Mouse (Mus musculus) forebrain, postnatal 0 days (tissue): ENCODE results near the gene Ranbp3. TPM values are rescaled to one million over a fixed set of nuclear protein-coding genes. Genes with fewer than 3 reads are reported as not detected.
A peak's percentile ranks its signal among the peaks of the same experiment; 100 is the strongest.

Experiments used
- ATAC-seq: fragments of 200-750 bp; cut with Nextera tagmentation; 2 replicates; pipeline ENCODE4 v1.8.0; 2017; ENCODE audit warnings: mild to moderate bottlenecking, moderate library complexity
- DNase-seq: peaks from one replicate; pipeline ENCODE4 v3.0.0-alpha.2; 2015
- H3K27ac ChIP-seq: fragments of 300-500 bp; sonication (generic); 2 replicates; pipeline ENCODE4 v1.5.1; 2014; ENCODE audit warnings: low read depth, mild to moderate bottlenecking, antibody characterized with exemption, low read length, moderate library complexity, mixed read lengths
- H3K27me3 ChIP-seq: fragments of 300-500 bp; sonication (generic); 2 replicates; pipeline ENCODE4 v1.6.1; 2014; ENCODE audit warnings: mild to moderate bottlenecking, low read length, mixed read lengths; ENCODE audit not compliant: insufficient read depth
- H3K36me3 ChIP-seq: fragments of 300-500 bp; sonication (generic); 2 replicates; pipeline ENCODE4 v1.6.1; 2014; ENCODE audit warnings: mild to moderate bottlenecking, moderate library complexity; ENCODE audit not compliant: insufficient read depth
- H3K4me1 ChIP-seq: fragments of 300-500 bp; sonication (generic); 2 replicates; pipeline ENCODE4 v1.6.1; 2014; ENCODE audit warnings: antibody characterized with exemption; ENCODE audit not compliant: insufficient read depth
- H3K4me2 ChIP-seq: fragments of 300-500 bp; sonication (generic); 2 replicates; pipeline ENCODE4 v1.6.1; 2014; ENCODE audit warnings: low read depth, mild to moderate bottlenecking, moderate library complexity
- H3K4me3 ChIP-seq: fragments of 300-500 bp; sonication (generic); 2 replicates; pipeline ENCODE4 v1.5.1; 2014; ENCODE audit warnings: low read depth, low read length, mixed read lengths
- H3K9ac ChIP-seq: fragments of 300-500 bp; sonication (generic); 2 replicates; pipeline ENCODE4 v1.6.1; 2014; ENCODE audit warnings: mild to moderate bottlenecking
- H3K9me3 ChIP-seq: fragments of 300-500 bp; sonication (generic); 2 replicates; pipeline ENCODE4 v1.6.1; 2016; ENCODE audit warnings: low read length
- CTCF ChIP-seq: sonication (generic); IDR thresholded peaks from 2 replicates; pipeline ENCODE4 v1.5.1; 2016; ENCODE audit warnings: antibody characterized with exemption, control low read depth, low read depth
- WGBS: fragments of 180-500 bp; shearing (Covaris S2); extraction: QIAGEN DNeasy Blood & Tissue Kit; methylation state at CpG from one replicate; pipeline ENCODE4 v1.1.7; 2014; 5-methylcytosine and 5-hydroxymethylcytosine counted together
- polyA plus RNA-seq: library from polyadenylated mRNA; unstranded; fragments of >200 nt; fragmentation: Nextera tagmentation; extraction: Ambion mirVana; gene quantifications from 2 replicates; pipeline ENCODE4 v1.2.1, GENCODE M21; 2015
- total RNA-seq: library from RNA; depleted of rRNA; stranded (reverse); fragments of >200 nt; gene quantifications from 2 replicates; pipeline ENCODE4 v1.2.3, GENCODE M21; 2014

Ranbp3 gene
- total and polyA plus RNA-seq, 2 experiments from 2014 or later, result 100 to 115 TPM

- DNase-seq, result no peak
- Histone ChIP-seq H3K36me3 (peaks cover 28% of the 10 kb centered on the region), H3K4me3 (no peak overlapping the region), H3K4me1 (peaks cover 18% of the 10 kb centered on the region), H3K9ac (peak overlapping the region; percentile 74; the same call in 1 of the 2 replicates), H3K9me3 (no peaks in the 10 kb centered on the region), H3K27ac (no peak overlapping the region), H3K4me2 (peak overlapping the region; percentile 68; the same call in 1 of the 2 replicates), H3K27me3 (no peaks in the 10 kb centered on the region)
- no peak for TF ChIP-seq CTCF
- no peak for ATAC-seq
- 69% methylated on average over 11 of the region's 11 CpGs for WGBS
Observed at GRCm38 (mm10) chr17:56715360-56715759, 42.3 kb downstream of the Ranbp3 start.

- Histone ChIP-seq H3K4me3 (peak overlapping the region; percentile 72), H3K4me2 (peak overlapping the region; percentile 68), H3K9ac (peak overlapping the region; percentile 74), H3K27ac (peak overlapping the region; percentile 87), H3K9me3 (no peaks in the 10 kb centered on the region), H3K4me1 (peaks cover 18% of the 10 kb centered on the region), H3K36me3 (peaks cover 23% of the 10 kb centered on the region), H3K27me3 (no peaks in the 10 kb centered on the region)
- 25% methylated on average over 22 of the region's 22 CpGs for WGBS
- no peak for TF ChIP-seq CTCF
- no peak for DNase-seq
- no peak for ATAC-seq
Observed at GRCm38 (mm10) chr17:56715914-56716654, 43.0 kb downstream of the Ranbp3 start.

- peak overlapping the region; percentile 72 for H3K4me3 ChIP-seq
- TF ChIP-seq CTCF, result no peak
- peak; percentile 94 for ATAC-seq
- H3K9ac ChIP-seq, result peak overlapping the region; percentile 90
- peaks cover 18% of the 10 kb centered on the region for H3K4me1 ChIP-seq
- peak overlapping the region; percentile 87 for H3K27ac ChIP-seq
- DNase-seq, result peak; percentile 100
- H3K9me3 ChIP-seq, result no peaks in the 10 kb centered on the region
- no peaks in the 10 kb centered on the region for H3K27me3 ChIP-seq
- peaks cover 22% of the 10 kb centered on the region for H3K36me3 ChIP-seq
- WGBS, result 3% methylated on average over 55 of the region's 55 CpGs
- H3K4me2 ChIP-seq, result peak overlapping the region; percentile 68
Observed at GRCm38 (mm10) chr17:56716655-56717362, 43.7 kb downstream of the Ranbp3 start.

GRCm38 (mm10) chr17:56717363-56718058 is 44.4 kb downstream of the Ranbp3 start, which contains the start of the genes Ndufa11 and Vmac:
Ndufa11 (plus strand) TSS chr17:56717767.
Vmac (minus strand) TSS chr17:56718022.
- no peak for TF ChIP-seq CTCF
- Histone ChIP-seq H3K9ac (peak within 1 kb of the TSS; percentile 90), H3K27me3 (no peaks in the 10 kb centered on the region), H3K4me2 (peak within 1 kb of the TSS; percentile 68), H3K36me3 (peaks cover 22% of the 10 kb centered on the region), H3K27ac (peak within 1 kb of the TSS; percentile 87), H3K9me3 (no peaks in the 10 kb centered on the region), H3K4me1 (peaks cover 18% of the 10 kb centered on the region), H3K4me3 (peak within 1 kb of the TSS; percentile 72)
- WGBS, result under 1% methylated on average over 59 of the region's 59 CpGs
- ATAC-seq (peak; percentile 75), DNase-seq (peak; percentile 99)

- Histone ChIP-seq H3K36me3 (peaks cover 27% of the 10 kb centered on the region), H3K4me1 (peaks cover 13% of the 10 kb centered on the region; the same call in 1 of the 2 replicates), H3K9me3 (no peaks in the 10 kb centered on the region), H3K4me3 (no peak overlapping the region), H3K4me2 (no peak overlapping the region), H3K27ac (no peak overlapping the region), H3K27me3 (no peaks in the 10 kb centered on the region), H3K9ac (no peak overlapping the region)
- TF ChIP-seq CTCF, result no peak
- ATAC-seq (no peak), DNase-seq (no peak)
- 89% methylated on average over 5 of the region's 5 CpGs for WGBS
Observed at GRCm38 (mm10) chr17:56722441-56722840, 49.3 kb downstream of the Ranbp3 start.

GRCm38 (mm10) chr17:56723419-56724161 is 50.5 kb downstream of the Ranbp3 start:
- ATAC-seq (no peak), DNase-seq (no peak)
- 82% methylated on average over 11 of the region's 11 CpGs for WGBS
- TF ChIP-seq CTCF, result no peak; the same call in 1 of the 2 replicates
- Histone ChIP-seq H3K9ac (no peak overlapping the region), H3K27ac (no peak overlapping the region), H3K4me3 (no peak overlapping the region), H3K27me3 (no peaks in the 10 kb centered on the region), H3K4me2 (no peak overlapping the region), H3K4me1 (peaks cover 7% of the 10 kb centered on the region; the same call in 1 of the 2 replicates), H3K9me3 (no peaks in the 10 kb centered on the region), H3K36me3 (peaks cover 27% of the 10 kb centered on the region)
